Mouse (Mus musculus): ENCODE results near the gene Hnrnpab.

DNA sequence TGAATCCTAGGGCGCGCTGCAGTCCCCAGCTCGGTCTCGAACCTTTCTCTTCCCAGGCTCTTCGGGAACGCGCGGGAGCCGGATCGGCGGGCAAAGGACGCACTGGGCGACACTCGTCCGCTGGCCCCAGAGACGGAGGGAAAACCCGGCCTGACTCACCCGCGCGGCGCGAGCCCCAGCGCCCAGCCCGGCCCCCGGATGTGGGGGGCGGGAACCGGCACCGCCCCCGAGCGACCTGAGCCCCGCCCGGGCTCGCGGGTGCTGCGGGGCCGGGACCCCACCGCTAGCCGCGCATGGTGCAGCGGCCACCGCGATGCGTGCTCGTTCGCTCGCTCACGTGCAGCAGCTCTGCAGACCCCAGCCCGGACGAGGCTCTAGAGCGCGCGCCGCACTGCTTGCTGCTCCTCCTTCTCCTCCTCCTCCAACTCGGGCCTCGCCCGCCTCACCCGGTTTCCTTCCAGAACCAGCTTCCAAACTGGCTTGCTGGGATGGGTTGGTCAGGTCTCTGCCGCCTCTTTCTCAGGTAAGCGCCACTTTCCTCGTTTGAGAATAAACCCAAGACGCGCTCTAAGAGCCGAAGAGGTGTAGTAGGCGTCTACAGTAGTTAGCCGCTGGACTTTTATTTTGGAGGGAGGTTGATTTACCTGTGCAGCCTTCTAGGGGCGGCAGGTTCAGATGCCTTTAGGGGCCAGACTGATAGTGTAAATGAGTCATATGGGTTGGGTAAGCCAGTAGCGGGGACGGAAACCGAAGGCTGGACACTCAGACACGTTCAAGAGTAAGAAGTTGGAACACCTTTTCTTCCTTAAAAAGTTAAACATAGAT is 44.3 kb upstream of the Hnrnpab start, which contains the start of the genes N4bp3 and D930048N14Rik:
- peak; percentile 53; the same call in 1 of the 2 replicates for TF ChIP-seq POLR2A (IDR thresholded peaks at IDR 0.05; ENCODE audit: extremely low read depth, insufficient read depth, low read length)
- no peak for TF ChIP-seq CTCF (IDR thresholded peaks at IDR 0.05; ENCODE audit: low read depth, low read length)
